Mouse (Mus musculus) embryonic stem cell, embryonic (primary cell): ENCODE results near the gene Cage1.

Source experiments
- CTCF ChIA-PET, 4 experiments: fragments of 300-600 bp in 2 of 4; fragments of 350-600 bp in 2 of 4; sonication (Branson Sonifier 250); formaldehyde crosslinking; loops; one replicate each; lab custom pipeline; 2022; ENCODE audit warnings: inconsistent platforms in 2 of 4; lab: Charles Lee
- POLR2A ChIA-PET, 4 experiments: fragments of 300-600 bp in 2 of 4; fragments of 350-600 bp in 2 of 4; sonication (Branson Sonifier 250); formaldehyde crosslinking; loops; one replicate each; lab custom pipeline; 2022; ENCODE audit warnings: antibody characterized with exemption in 4 of 4, inconsistent platforms in 1 of 4; lab: Charles Lee

The Cage1 gene

GRCm38 (mm10) chr13:37963354-37964007 lies 73.4 kb downstream of the Cage1 start:
- CTCF ChIA-PET, result interaction anchor here (0.6 to 2.5 kb wide), 37 partner anchors 8 to 530 kb away, joined by 3 to 16 read pairs (median 4); partner anchors contain the start of gene Ssr1 (in 1 of the 4)

DNA sequence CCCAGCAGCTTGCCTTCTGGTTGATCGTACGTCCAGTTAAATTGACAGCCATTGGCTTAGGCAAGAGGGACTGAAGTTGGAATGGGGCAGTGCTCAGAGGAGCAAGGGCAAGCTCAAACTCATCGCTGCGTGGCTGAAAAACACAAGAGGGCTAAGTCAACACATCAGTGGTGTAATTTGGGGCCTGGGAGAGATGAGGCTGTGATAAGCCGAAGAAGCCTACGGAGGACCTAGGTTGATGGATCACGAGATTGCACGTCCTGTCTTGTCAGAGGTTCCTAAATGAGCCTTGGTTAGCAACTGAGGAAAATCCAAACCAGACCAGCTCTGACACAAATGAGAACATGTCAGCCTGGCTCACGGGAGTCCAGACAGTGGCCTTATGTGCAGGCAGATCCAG lies 74.3 kb downstream of the Cage1 start:
- CTCF ChIA-PET, result interaction anchor here (0.6 to 2.5 kb wide), 16 partner anchors 9 to 529 kb away, joined by 3 to 12 read pairs (median 4); partner anchors contain the start of gene Ssr1 (in 1 of the 4)
- POLR2A ChIA-PET, result interaction anchor here in 3 of 4 experiments (0.6 to 2.4 kb wide), 13 partner anchors 12 to 529 kb away, joined by 3 to 7 read pairs (median 3); partner anchors contain the start of gene Ssr1 (in 2 of the 3)

More at GRCm38 (mm10) chr13:37963354-37964007, 73.4 kb downstream of the Cage1 start:
- POLR2A ChIA-PET, result interaction anchor here (0.6 to 2.4 kb wide), 33 partner anchors 11 to 626 kb away, joined by 3 to 11 read pairs (median 4); partner anchors contain the start of gene Ssr1 (in 1 of the 4)

GRCm38 (mm10) chr13:37959936-37960335 lies 76.9 kb downstream of the Cage1 start:
- POLR2A ChIA-PET, result interaction anchor here in 2 of 4 experiments (0.7 to 2.3 kb wide), 4 partner anchors 8 to 572 kb away, joined by 3 to 6 read pairs (median 4); no protein-coding TSS in a partner anchor
- CTCF ChIA-PET, result interaction anchor here in 2 of 4 experiments (0.6 to 1.0 kb wide), 3 partner anchors 13 to 29 kb away, joined by 3 read pairs; no protein-coding TSS in a partner anchor

DNA sequence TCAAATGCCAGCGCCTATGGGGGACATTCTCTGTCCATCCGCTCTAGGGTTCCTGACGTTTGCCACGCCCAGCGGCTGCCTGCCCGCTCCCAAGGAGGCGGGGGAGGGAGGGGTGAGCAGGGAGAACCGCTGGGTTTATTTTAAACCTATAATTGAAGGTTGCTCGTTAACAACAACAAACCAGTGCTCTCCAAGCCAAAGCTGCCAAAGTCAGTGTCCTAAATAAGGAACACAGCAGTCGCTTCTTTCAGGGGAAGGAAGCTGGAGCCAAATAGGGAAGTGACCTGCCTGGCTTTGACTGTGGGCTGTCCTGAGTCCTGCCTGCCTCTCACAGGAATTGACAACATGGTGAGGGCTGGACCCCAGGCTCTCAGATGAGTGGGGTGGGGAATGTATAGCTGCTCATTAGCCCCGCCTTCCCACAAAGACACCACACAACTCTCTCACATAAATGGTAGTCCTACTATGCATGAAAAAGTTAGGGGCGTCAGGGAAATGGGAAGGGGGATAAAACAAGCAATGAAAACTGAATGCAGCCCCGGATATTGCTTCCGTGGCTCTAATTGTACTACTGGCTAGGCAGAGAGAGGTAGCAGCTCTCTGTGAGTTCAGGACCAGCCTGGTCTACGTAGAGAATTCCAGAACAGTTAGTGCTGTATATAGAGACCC lies 77.5 kb downstream of the Cage1 start:
- POLR2A ChIA-PET, result interaction anchor here in 3 of 4 experiments (0.5 to 2.3 kb wide), 6 partner anchors 9 to 450 kb away, joined by 3 to 10 read pairs (median 4); partner anchors contain the start of gene Ssr1 (in 1 of the 3)
- CTCF ChIA-PET, result interaction anchor here in 3 of 4 experiments (0.6 to 1.1 kb wide), 4 partner anchors 8 to 29 kb away, joined by 3 to 5 read pairs (median 3); no protein-coding TSS in a partner anchor

GRCm38 (mm10) chr13:37958498-37959238 lies 78.2 kb downstream of the Cage1 start:
- CTCF ChIA-PET, result interaction anchor here in 2 of 4 experiments (0.8 to 2.0 kb wide), 5 partner anchors 9 to 28 kb away, joined by 3 to 5 read pairs (median 3); no protein-coding TSS in a partner anchor
- POLR2A ChIA-PET, result interaction anchor here in 3 of 4 experiments (0.5 to 2.3 kb wide), 7 partner anchors 9 to 450 kb away, joined by 3 to 10 read pairs (median 4); partner anchors contain the start of gene Ssr1 (in 1 of the 3)
